Mouse (Mus musculus) lung, embryonic 14.5 days (tissue): Measurements from ENCODE around the gene Alg6. TPM values are rescaled to one million over a fixed set of nuclear protein-coding genes. Genes with fewer than 3 reads are reported as not detected.

Experiments
- ATAC-seq: fragments of 200-750 bp; cut with Nextera tagmentation; 2 replicates; pipeline ENCODE4 v1.8.0; 2017; ENCODE audit warnings: mild to moderate bottlenecking, moderate TSS enrichment, moderate library complexity; ENCODE audit not compliant: insufficient read depth
- DNase-seq: peaks from one replicate; pipeline ENCODE4 v3.0.0-alpha.2; 2015
- H3K27ac ChIP-seq: fragments of 300-500 bp; sonication (generic); 2 replicates; pipeline ENCODE4 v1.5.1; 2014; ENCODE audit warnings: low read depth, mild to moderate bottlenecking, moderate library complexity
- H3K27me3 ChIP-seq: fragments of 300-500 bp; sonication (generic); 2 replicates; pipeline ENCODE4 v1.6.1; 2014; ENCODE audit warnings: low read length, control low read depth; ENCODE audit not compliant: insufficient read depth
- H3K36me3 ChIP-seq: fragments of 300-500 bp; sonication (generic); 2 replicates; pipeline ENCODE4 v1.6.1; 2014; ENCODE audit warnings: control low read depth; ENCODE audit not compliant: insufficient read depth
- H3K4me1 ChIP-seq: fragments of 300-500 bp; sonication (generic); 2 replicates; pipeline ENCODE4 v1.6.1; 2014; ENCODE audit warnings: antibody characterized with exemption, control low read depth; ENCODE audit not compliant: insufficient read depth
- H3K4me2 ChIP-seq: fragments of 300-500 bp; sonication (generic); 2 replicates; pipeline ENCODE4 v1.6.1; 2014; ENCODE audit warnings: mild to moderate bottlenecking
- H3K4me3 ChIP-seq: fragments of 300-500 bp; sonication (generic); 2 replicates; pipeline ENCODE4 v1.5.1; 2014; ENCODE audit warnings: low read depth, low read length
- H3K9ac ChIP-seq: fragments of 300-500 bp; sonication (generic); 2 replicates; pipeline ENCODE4 v1.6.1; 2014
- H3K9me3 ChIP-seq: fragments of 300-500 bp; sonication (generic); 2 replicates; pipeline ENCODE4 v1.6.1; 2016; ENCODE audit warnings: low read depth, low read length, control low read depth
- CTCF ChIP-seq: IDR thresholded peaks from 2 replicates; pipeline ENCODE4 v1.5.1; 2016; ENCODE audit warnings: antibody characterized with exemption, low read depth
- WGBS: fragments of 180-500 bp; shearing (Covaris S2); extraction: QIAGEN DNeasy Blood & Tissue Kit; methylation state at CpG from one replicate; pipeline ENCODE4 v1.1.7; 2014; 5-methylcytosine and 5-hydroxymethylcytosine counted together
- polyA plus RNA-seq: library from polyadenylated mRNA; unstranded; fragments of >200 nt; fragmentation: Nextera tagmentation; extraction: Ambion mirVana; gene quantifications from 2 replicates; pipeline ENCODE4 v1.2.1, GENCODE M21; 2014

The Alg6 gene
- polyA plus RNA-seq, result 23.0 and 24.1 TPM in 2 replicates

- 3% methylated on average over 46 of the region's 46 CpGs for WGBS
- Histone ChIP-seq H3K27me3 (no peaks in the 10 kb centered on the region), H3K36me3 (0 out of 2 replicates have a peak, but pooled peaks cover 5% of the 10 kb centered on the region), H3K4me3 (peak within 1 kb of the TSS; percentile 57), H3K27ac (peak within 1 kb of the TSS; percentile 52), H3K9ac (peak within 1 kb of the TSS; percentile 75), H3K9me3 (no peaks in the 10 kb centered on the region), H3K4me1 (no peaks in the 10 kb centered on the region; the same call in 1 of the 2 replicates), H3K4me2 (peak within 1 kb of the TSS; percentile 65)
- DNase-seq (peak; percentile 97), ATAC-seq (peak; percentile 96)
- peak; percentile 41 for TF ChIP-seq CTCF
These were observed at the start of gene Alg6 for GRCm38 (mm10) chr4:99714904-99715782. Gene Alg6 (plus strand): TSS chr4:99715664.

GRCm38 (mm10) chr4:99670203-99670851, 45.1 kb upstream of the Alg6 start:
- H3K4me3 ChIP-seq, result no peak overlapping the region
- ATAC-seq (no peak), DNase-seq (peak; percentile 4)
- WGBS, result 81% methylated on average over 7 of the region's 7 CpGs
- no peaks in the 10 kb centered on the region for H3K36me3 ChIP-seq
- no peak overlapping the region for H3K4me2 ChIP-seq
- no peaks in the 10 kb centered on the region for H3K4me1 ChIP-seq
- no peaks in the 10 kb centered on the region; the same call in 1 of the 2 replicates for H3K27me3 ChIP-seq
- H3K9me3 ChIP-seq, result no peaks in the 10 kb centered on the region
- no peak overlapping the region for H3K9ac ChIP-seq
- no peak for TF ChIP-seq CTCF
- no peak overlapping the region for H3K27ac ChIP-seq

- no peak for DNase-seq
- no peak for ATAC-seq
These were observed 40.3 kb upstream of the Alg6 start for GRCm38 (mm10) chr4:99675191-99675590.

GRCm38 (mm10) chr4:99683941-99684340, 31.5 kb upstream of the Alg6 start:
- H3K4me1 ChIP-seq, result no peaks in the 10 kb centered on the region
- H3K36me3 ChIP-seq, result no peaks in the 10 kb centered on the region
- no peak for TF ChIP-seq CTCF
- WGBS, result 83% methylated on average over 6 of the region's 6 CpGs
- no peak overlapping the region for H3K9ac ChIP-seq
- H3K9me3 ChIP-seq, result no peaks in the 10 kb centered on the region
- ATAC-seq (no peak), DNase-seq (no peak)
- no peak overlapping the region for H3K4me2 ChIP-seq
- H3K27ac ChIP-seq, result no peak overlapping the region
- H3K27me3 ChIP-seq, result no peaks in the 10 kb centered on the region
- H3K4me3 ChIP-seq, result no peak overlapping the region

More at GRCm38 (mm10) chr4:99675191-99675590, 40.3 kb upstream of the Alg6 start:
- TF ChIP-seq CTCF, result no peak
- Histone ChIP-seq H3K4me2 (no peak overlapping the region), H3K9ac (no peak overlapping the region), H3K4me3 (no peak overlapping the region), H3K27me3 (no peaks in the 10 kb centered on the region), H3K9me3 (no peaks in the 10 kb centered on the region), H3K36me3 (no peaks in the 10 kb centered on the region), H3K27ac (no peak overlapping the region), H3K4me1 (no peaks in the 10 kb centered on the region)

- no peak for TF ChIP-seq CTCF
- no peak overlapping the region for H3K9ac ChIP-seq
- no peak overlapping the region for H3K4me3 ChIP-seq
- no peaks in the 10 kb centered on the region for H3K27me3 ChIP-seq
- no peak overlapping the region for H3K27ac ChIP-seq
- H3K36me3 ChIP-seq, result no peaks in the 10 kb centered on the region
- H3K4me2 ChIP-seq, result no peak overlapping the region
- H3K4me1 ChIP-seq, result no peaks in the 10 kb centered on the region
- DNase-seq (peak; percentile 55), ATAC-seq (peak; percentile 63; the same call in 1 of the 2 replicates)
- no peaks in the 10 kb centered on the region for H3K9me3 ChIP-seq
- WGBS, result 25% methylated on average over 5 of the region's 5 CpGs
These were observed 29.2 kb upstream of the Alg6 start for GRCm38 (mm10) chr4:99686308-99686707.

- H3K9ac ChIP-seq, result no peak overlapping the region
- no peaks in the 10 kb centered on the region for H3K9me3 ChIP-seq
- DNase-seq (no peak), ATAC-seq (no peak)
- H3K4me3 ChIP-seq, result no peak overlapping the region
- WGBS, result 85% methylated on average over 6 of the region's 6 CpGs
- H3K27ac ChIP-seq, result no peak overlapping the region
- no peaks in the 10 kb centered on the region for H3K27me3 ChIP-seq
- H3K4me2 ChIP-seq, result no peak overlapping the region
- H3K36me3 ChIP-seq, result no peaks in the 10 kb centered on the region
- no peak for TF ChIP-seq CTCF
- no peaks in the 10 kb centered on the region; the same call in 1 of the 2 replicates for H3K4me1 ChIP-seq
These were observed 2.8 kb upstream of the Alg6 start for GRCm38 (mm10) chr4:99712583-99713183.
